Mouse (Mus musculus) layer of hippocampus, postnatal 36 days (tissue): ENCODE results near the gene Sh3pxd2a. TPM values are rescaled to one million over a fixed set of nuclear protein-coding genes. Genes with fewer than 3 reads are reported as not detected.
A peak's percentile ranks its signal among the peaks of the same experiment; 100 is the strongest.

Experiments used
- DNase-seq, 2 experiments: peaks; one replicate each; pipeline ENCODE4 v3.0.0; 2022
- total RNA-seq, 2 experiments: library from RNA; stranded (reverse); gene quantifications; 2 replicates each; pipeline ENCODE4 v1.2.3; 2021

The Sh3pxd2a gene
- total RNA-seq = 10 to 100 TPM; 32.8 to 38.8 TPM

GRCm38 (mm10) chr19:47464304-47465241 lies at the start of gene Sh3pxd2a:
Gene Sh3pxd2a, minus strand, starts transcription at chr19:47464401.
- DNase-seq = peak in 1 of 2 experiments; percentile 21

- no peak for DNase-seq
These were observed 49.4 kb upstream of the Sh3pxd2a start for GRCm38 (mm10) chr19:47513618-47513897.

DNA sequence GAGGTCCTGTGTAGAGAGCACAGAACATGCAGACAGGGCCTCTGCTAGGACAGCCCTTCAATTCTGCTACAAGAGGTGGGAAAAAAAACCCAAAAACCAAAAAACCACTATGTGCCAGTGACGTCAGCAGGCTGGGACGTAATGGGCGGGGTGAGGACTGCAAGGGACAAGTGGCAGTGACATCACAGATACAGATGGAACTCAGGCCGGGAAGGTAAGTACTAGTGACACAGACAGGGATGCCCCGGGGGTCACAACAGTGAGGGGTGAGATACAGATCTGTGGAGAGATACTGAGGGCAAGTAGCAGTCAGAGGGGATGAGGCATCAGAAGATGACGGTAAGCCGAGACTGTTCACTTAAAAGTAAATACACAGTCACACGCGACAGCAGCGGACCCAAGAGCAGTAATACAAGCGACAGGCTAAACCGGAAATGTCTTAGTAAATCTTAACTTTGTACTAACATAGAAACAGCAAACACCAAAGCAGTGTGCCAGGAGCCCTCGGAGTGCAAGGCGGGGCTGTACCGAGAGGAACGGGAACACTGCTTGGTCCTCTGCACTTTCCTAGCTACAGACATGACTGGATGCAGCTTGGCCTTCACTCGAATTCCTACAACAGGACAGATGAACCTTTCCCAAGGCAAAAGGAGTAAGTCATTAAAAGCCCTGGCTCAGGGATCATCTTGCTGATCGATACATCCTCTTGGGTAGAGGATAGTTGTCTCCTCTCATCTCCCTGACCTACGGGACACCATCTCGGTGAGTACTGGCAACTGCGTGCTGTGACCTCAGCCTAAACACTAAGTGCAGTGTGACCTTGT lies 48.8 kb upstream of the Sh3pxd2a start:
- no peak for DNase-seq

DNA sequence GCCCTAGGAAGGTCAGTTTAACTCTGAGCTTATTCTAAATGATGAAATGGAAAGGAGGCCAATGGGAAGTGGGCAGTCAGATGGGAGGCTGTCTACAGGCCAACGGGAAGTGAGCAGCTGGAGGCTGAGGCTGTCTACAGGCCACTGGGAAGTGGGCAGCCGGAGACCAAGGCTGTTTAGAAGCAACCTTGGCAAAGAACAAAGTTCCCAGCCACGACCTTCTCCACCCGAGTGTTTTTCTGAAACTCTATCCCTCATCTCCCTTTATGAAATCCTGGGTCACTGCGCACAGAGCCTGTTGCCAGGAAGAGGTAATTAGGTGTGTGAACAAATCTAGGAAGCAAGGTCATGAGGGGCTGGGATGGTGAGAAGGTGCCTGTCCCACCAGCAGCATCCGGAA lies 47.8 kb upstream of the Sh3pxd2a start:
- DNase-seq = no peak

- DNase-seq = no peak
These were observed 47.1 kb upstream of the Sh3pxd2a start for GRCm38 (mm10) chr19:47511294-47511675.

DNA sequence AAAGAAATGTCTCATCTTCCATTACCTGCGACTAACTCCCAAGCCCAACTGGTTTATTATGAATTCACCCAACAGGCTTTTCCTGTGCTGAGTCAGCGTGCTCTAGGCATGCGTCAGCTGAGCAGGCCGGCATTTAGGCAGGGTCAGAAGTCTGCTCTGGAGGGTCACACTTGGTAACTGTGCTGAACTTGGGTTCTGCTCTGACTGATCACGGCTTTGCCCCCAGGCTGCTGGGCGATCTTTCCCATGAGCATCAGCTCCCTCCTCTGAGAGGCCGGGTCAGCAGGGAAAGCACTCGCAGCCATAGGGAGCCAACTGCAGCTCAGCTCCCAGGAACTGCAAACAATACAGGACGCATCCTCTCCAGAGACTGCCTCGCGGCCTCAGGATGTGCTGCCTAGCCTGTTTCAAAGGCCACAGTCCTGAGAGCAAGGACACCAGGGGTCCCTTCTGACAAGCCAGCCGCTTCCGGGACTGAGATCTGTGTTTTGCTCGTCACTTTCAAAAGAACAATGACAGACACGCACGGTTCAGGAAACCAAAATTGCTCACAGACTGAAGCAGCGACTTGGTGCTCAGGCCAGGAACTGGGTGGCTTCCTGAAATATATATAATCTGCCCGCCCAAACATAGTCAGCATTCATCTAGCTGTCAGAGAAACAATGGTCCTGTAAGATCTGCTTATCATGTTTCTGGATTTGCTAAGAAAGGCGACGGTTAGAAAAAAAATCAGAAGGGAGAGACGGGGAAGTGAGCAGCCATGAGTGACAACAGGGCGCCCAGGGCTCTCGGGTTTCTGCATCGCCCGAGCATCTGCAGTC lies 46.5 kb upstream of the Sh3pxd2a start:
- no peak for DNase-seq

GRCm38 (mm10) chr19:47510135-47510472 lies 45.9 kb upstream of the Sh3pxd2a start:
- DNase-seq = no peak

GRCm38 (mm10) chr19:47508771-47509281 lies 44.6 kb upstream of the Sh3pxd2a start:
- DNase-seq = no peak

DNA sequence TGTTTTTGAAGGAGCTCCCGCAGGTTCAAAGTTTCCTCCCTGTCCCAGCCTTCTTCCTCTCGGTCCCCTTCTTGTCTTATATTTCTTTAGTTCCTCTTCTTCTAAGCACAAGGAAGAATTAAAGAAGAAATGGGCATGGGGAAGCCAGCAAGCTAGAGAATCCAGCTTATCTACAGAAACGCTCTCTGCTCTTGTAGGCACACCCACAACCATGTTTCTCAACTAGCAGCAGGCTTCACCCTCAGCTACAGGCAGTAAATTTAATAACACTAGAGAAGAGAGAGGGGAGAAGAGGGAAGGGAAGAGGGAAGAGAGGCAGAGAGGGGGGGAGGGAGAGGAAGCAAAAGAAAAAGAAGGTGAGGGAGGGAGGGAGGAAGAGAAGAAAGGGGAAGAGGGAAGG lies 44.0 kb upstream of the Sh3pxd2a start:
- no peak for DNase-seq

- DNase-seq = peak; percentile 62 to 75
These were observed 43.2 kb upstream of the Sh3pxd2a start for GRCm38 (mm10) chr19:47507128-47508121.

DNA sequence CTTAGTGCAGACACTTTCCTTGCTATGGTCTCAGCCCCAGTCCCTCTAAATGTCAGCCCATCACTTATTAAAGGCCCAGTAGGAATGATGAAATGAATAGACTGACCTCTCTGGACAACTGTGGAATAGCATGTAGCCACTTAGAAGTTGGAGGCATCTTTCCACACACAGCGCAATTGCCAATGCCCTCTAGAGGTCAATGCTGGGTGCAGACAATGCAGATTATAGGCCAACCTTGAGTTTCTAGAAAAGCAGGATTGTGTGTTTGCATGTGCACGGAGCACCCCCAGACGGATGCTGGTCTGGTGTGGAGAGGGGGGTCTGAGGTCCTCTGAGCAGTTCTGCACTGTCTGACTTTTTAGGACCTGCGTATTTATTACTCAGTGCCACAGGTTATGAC lies 39.4 kb upstream of the Sh3pxd2a start:
- DNase-seq = no peak

DNA sequence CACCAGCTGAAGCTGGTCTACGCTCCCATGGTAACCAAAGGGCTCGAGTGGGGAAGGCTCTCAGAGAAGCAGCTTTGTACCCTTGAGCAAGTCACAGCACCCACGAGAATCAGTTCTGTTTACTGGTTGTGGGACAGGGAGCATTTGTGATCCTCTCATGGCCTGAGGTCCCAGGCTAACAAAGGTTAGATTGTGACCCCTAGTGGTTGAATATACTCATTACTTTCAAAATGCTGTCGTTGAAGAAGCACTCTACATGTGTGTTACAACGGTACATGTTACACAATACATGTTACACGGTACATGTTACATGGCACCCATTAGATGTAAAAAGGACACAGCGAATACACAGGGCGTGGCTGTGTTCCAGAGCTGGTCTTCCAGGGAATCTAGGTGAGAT lies 38.4 kb upstream of the Sh3pxd2a start:
- DNase-seq = no peak

DNA sequence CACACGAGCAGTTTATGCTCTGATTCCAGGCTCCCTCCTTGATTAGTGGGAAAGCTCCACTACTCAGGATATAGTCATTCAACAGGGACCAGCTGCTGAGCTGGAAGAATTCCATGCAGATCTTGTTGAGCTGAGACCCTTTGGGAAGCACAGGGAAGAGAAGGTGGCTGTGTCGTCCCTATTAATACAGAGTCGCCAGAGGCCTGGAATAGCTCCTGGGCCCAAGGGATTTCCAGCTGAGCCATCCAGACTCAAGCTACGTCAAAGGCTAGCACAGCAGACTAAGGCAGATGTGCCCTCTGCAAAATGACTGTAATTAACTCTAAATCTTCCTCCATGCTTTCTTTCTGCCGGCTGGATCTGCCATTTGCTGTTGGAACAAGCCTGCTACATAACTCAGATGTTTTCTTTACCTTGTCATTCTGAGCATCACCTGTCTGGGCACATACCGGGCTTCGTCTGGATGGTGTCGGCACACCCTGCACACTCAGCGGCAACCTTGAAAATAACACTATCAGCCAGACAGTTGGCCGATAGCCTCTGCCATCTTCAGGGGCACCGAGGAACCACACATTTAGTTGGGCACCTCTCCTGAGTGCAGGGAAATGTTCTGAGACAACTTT lies 36.3 kb upstream of the Sh3pxd2a start:
- no peak for DNase-seq

GRCm38 (mm10) chr19:47499841-47500240 lies 35.6 kb upstream of the Sh3pxd2a start:
- DNase-seq = no peak

DNA sequence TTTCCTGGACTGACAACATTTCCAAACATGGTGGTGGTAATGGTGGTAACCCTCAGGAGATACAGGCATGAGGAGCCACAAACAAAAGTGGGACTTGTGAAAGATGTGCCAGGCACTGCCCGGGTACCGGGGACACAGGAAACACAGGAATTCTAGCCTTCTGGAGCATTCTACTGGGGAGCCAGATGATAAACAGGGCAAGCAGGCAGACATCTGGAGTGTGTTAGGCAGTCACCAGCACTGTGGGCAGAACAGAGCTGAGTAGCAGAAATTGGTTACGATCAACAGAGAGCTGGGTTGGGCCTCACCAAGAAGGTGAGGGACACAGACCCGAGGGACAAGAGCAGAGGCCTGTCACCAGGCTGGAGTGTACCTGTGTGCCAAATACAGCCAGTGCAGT lies 34.7 kb upstream of the Sh3pxd2a start:
- DNase-seq = no peak

DNA sequence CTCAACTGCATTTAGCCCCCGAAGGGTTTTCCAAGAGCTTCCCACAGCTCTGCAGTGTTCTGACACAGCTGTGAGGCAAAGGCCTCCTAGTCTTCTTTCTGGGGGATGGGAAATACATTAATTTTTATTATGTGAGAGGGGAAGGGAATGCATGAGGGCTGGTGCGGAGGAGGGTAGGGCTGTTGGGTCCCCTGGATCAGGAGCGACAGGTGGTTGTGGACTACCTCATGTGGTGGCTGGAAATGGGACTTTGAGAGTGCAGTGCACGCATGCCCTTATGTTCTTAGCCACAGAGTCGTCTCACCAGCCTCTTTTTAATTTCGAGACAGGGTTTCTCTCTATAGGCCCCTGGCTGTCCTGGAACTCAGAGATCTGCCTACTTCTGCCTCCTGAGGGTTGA lies 33.5 kb upstream of the Sh3pxd2a start:
- no peak for DNase-seq

- DNase-seq = no peak
These were observed 33.1 kb upstream of the Sh3pxd2a start for GRCm38 (mm10) chr19:47497313-47497712.

DNA sequence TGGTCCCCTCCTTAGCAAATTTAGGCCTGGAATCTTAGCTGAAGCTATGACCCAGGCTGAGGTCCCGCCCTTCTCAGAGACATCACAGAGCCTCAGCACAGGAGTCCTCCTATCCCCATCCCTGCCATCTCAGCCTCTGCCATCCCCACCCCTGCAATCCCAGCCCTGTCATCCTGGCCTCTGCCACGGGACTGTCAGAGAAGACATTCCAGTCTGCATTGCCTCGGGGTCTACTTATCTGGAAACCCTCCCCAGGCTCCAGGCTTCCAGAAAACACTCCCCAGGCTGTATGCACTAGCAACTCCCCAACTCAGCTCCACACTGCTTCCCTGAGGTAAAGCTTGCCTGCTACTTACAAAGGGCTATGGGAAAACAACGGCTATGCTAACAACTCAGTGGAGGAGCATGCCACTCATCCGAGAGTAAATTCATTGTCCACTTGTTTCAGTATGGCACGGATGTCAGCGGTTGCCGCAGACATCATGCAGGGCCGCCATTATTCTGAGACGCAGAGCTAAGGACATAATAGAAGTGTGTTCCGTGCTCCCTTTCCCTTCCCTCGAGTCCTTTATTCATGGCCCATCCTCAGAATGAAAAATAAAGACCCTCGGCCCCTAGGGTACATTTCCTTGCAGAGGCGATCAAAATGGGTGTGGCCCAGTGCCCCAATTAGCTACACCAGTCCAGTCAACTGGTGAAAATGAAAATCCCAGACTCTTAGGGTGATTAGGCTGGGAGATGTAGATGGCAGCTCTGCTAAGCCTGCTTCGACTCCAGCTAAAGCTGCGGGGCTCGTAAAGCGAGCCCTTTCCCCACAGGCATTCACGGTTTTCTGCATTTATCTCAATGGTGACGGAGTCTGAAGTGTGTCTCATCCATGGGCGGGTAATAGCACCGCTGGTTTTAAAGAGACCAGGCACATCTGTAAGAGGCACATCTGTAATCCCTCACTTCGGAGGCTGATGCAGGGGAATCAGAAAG lies 29.1 kb upstream of the Sh3pxd2a start:
- no peak for DNase-seq

- DNase-seq = no peak
These were observed 28.2 kb upstream of the Sh3pxd2a start for GRCm38 (mm10) chr19:47492422-47492821.

DNA sequence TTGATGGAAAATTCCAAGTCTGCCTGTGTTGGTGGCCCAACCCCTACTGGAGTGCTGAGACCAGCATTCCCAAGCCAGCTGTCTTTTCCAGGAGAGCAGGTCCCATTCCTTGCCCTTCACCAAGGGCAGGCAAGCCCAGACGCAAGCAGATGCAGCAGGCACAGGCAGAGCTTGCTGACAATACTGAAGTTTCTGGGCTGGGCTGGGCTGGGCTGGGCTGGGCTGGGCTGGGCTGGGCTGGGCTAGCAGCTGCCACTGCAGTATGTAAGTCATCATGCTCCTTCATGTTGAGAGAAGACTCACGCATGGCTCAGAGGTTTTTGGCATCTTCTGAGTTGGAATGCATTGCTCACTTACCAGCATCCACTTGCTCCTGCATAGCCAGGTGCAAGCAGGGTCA lies 27.7 kb upstream of the Sh3pxd2a start:
- no peak for DNase-seq
